Mouse (Mus musculus): Measurements from ENCODE around the gene Ugt1a1.

The Ugt1a1 gene

DNA sequence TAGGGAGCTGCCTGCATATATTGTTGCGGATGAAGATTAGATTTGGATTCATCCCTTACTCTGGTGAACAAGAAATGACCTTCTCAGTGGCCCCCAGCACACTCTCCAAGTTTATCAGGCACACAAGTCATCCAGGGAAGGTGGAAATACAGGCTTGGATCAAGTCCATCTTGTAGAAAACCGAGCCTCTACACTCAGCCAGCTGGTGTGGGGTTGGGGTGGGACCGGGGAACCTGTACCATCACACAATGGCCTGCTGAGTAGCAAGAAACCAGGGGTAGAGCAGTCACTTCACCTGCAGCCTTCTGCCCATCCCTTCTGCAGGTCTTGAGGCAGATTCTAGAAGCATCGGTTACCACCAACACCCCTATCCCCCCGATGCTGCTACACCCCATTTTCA is 22.9 kb downstream of the Ugt1a1 start:
- no peak for DNase-seq (ENCODE audit: low spot score in 2 of 2)

DNA sequence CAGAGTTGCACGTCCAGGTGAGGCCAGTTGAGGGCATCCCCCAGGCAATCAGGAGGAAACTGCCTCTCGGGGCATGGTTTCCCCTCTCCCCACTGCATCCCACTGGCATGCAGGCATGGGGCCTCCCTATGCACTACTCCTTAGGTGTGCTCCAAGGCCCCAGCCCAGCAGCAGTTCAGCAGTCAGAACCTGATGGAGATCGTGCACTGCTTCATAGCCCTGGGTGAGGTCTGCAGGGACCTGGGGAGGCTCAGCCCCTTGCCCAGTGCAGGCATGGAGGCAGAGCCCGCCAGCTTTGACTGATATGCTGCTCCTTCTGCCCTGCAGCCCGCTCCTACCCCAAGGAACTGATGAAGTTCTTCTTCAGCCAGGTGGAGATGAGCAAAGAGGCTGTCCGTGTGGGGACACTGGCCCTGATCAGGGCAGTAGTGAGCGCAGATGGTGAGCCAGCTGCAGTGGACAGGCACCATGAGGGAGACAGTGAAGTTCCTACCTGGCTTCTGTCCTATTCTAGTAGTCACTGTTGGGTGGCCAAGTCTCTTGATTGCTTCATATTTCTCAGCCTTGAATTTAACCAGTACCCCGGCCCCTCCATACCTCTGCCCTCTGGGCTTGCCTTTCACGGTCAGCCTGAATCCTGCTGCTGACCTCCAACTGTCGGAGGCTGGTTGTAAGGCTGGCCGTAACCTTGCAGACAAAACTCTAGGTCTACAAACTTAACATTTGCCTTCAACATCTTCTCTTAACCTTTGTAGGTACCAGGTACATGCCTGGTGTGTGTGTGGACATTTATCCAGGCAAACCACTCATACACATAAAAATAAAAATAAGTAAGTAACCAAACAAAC is 23.5 kb downstream of the Ugt1a1 start:
- no peak for DNase-seq (ENCODE audit: low spot score in 2 of 2)

DNA sequence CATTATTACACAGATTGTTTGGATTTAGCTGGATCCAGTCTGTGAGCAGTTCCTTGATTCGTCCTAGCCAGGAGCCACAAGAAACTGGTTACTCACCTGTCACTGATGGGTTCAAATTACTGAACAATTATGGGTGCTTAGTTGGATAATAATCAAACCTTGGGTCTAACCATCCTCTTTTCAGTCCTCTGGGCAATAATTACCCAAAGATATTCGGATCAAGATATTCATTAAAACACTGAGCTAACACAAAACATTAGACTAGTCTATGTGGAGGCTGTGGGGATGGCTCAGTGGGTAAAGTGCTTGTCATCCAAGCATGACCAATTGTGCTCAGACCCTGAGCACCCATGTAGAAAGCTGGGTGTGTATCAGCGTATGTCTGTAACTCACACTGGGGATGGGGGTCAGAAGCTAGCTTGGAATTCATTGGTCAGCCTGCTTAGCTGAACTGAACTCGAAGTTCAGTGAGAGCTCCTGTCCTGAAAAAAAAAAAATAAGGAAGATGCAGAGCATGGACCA is 24.2 kb downstream of the Ugt1a1 start:
- no peak for DNase-seq (ENCODE audit: low spot score in 2 of 2)

GRCm38 (mm10) chr1:88237311-88237710 is 25.6 kb downstream of the Ugt1a1 start:
- DNase-seq (ENCODE audit: low spot score in 2 of 2) = no peak

GRCm38 (mm10) chr1:88238771-88239170 is 27.0 kb downstream of the Ugt1a1 start:
- DNase-seq (ENCODE audit: low spot score in 2 of 2) = no peak

- no peak for DNase-seq (ENCODE audit: low spot score in 2 of 2)
Measured at GRCm38 (mm10) chr1:88240072-88240471, 28.3 kb downstream of the Ugt1a1 start.

GRCm38 (mm10) chr1:88240579-88240978 is 28.8 kb downstream of the Ugt1a1 start:
- no peak for DNase-seq (ENCODE audit: low spot score in 2 of 2)

GRCm38 (mm10) chr1:88243861-88244260 is 32.1 kb downstream of the Ugt1a1 start:
- no peak for DNase-seq (ENCODE audit: low spot score in 2 of 2)

DNA sequence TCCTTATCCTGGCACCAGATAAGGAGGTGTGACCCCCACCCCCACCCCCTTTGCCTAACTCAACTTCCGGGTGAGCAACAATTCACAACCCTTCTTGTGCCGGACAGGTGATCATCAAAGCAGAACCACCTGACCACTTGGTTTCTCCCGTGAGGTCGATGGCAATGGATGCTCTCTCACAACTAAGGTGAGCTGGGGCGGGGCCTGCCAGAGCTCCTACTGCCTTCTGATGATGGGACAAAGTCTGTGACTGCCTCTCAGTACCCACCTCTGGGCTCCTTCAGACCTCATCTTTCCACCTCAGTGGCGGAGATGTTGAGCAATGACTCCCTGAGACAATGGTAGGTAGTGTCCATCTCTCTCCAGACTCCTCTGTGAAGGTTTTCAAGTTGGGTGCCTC is 34.1 kb downstream of the Ugt1a1 start:
- no peak for DNase-seq (ENCODE audit: low spot score in 2 of 2)

DNA sequence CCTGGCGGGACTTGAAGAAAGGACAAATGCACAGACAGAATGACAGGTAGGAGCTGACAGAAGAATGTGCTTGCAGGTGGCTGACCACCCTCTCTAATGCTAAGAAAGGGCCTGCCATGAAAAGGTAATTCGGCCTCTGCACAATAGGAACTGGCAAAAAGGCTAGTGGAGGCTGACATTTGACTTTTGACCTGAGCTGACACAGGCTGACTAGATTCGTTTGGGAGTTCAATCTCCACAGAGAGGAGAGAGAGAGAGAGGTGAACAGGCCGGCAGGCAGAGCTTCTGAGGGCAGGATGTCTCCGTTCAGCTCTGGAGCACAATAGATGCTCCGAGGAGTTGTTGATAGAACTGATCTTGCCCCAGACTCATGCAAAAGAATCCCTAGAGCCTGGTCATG is 34.6 kb downstream of the Ugt1a1 start:
- no peak for DNase-seq (ENCODE audit: low spot score in 2 of 2)

GRCm38 (mm10) chr1:88247660-88248059 is 35.9 kb downstream of the Ugt1a1 start:
- DNase-seq (ENCODE audit: low spot score in 2 of 2) = no peak

- no peak for DNase-seq (ENCODE audit: low spot score in 2 of 2)
Measured at GRCm38 (mm10) chr1:88248658-88249057, 36.9 kb downstream of the Ugt1a1 start.

- no peak for DNase-seq (ENCODE audit: low spot score in 2 of 2)
Measured at GRCm38 (mm10) chr1:88249596-88249995, 37.8 kb downstream of the Ugt1a1 start.

GRCm38 (mm10) chr1:88250023-88250422 is 38.3 kb downstream of the Ugt1a1 start:
- no peak for DNase-seq (ENCODE audit: low spot score in 2 of 2)

GRCm38 (mm10) chr1:88253106-88253505 is 41.3 kb downstream of the Ugt1a1 start:
- DNase-seq (ENCODE audit: low spot score in 2 of 2) = no peak

- no peak for DNase-seq (ENCODE audit: low spot score in 2 of 2)
Measured at GRCm38 (mm10) chr1:88253540-88253939, 41.8 kb downstream of the Ugt1a1 start.

GRCm38 (mm10) chr1:88254793-88255465 is 43.2 kb downstream of the Ugt1a1 start:
- no peak for DNase-seq (ENCODE audit: low spot score in 2 of 2)

DNA sequence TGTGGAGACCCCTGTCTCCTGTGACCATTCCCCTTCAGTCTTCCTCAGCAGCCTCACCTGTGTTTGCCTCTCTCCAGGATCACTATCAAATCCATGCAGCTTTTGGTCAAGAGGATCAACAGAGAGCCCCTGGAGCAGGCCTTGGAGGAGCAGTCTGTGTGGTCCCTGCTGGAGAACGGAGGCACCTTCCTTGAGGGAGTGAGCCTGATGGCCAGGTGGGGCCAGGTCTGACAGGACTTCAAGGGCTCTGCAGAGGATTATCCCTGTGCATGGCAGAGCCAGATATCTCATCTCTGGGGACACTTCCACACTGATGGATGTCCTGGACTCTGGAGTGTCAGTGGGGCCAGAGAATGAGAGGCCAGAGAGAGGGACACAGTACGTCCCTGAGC is 43.7 kb downstream of the Ugt1a1 start:
- DNase-seq (ENCODE audit: low spot score in 2 of 2) = no peak

- DNase-seq (ENCODE audit: low spot score in 2 of 2) = no peak
Measured at GRCm38 (mm10) chr1:88255989-88256754, 44.4 kb downstream of the Ugt1a1 start.

- no peak for DNase-seq (ENCODE audit: low spot score in 2 of 2)
Measured at GRCm38 (mm10) chr1:88256886-88257663, 45.3 kb downstream of the Ugt1a1 start.

- no peak for DNase-seq (ENCODE audit: low spot score in 2 of 2)
Measured at GRCm38 (mm10) chr1:88257681-88258080, 45.9 kb downstream of the Ugt1a1 start.

Data from frontal cortex, postnatal 25 days (tissue).